Mouse (Mus musculus): ENCODE results near the gene Gm10772. TPM values are rescaled to one million over a fixed set of nuclear protein-coding genes. Genes with fewer than 3 reads are reported as not detected.
"Not testable (repeated sequence)": the region's sequence is repeated elsewhere in the genome, so short reads cannot be mapped to it uniquely, and the experiment has no call there.

The Gm10772 gene
- total RNA-seq (2012; rRNA removed) = not detected in 2 replicates
- not detected for polyA plus RNA-seq (2012; ENCODE audit: insufficient read depth in 1 of 2, insufficient read length in 2 of 2, low read depth in 1 of 2, low replicate concordance in 2 of 2, missing spikeins in 1 of 2)

GRCm38 (mm10) chr13:66227473-66227872 lies at the start of gene Gm10772:
TSS of gene Gm10772 (minus strand) at chr13:66227573.
- not testable (repeated sequence) for H3K9ac ChIP-seq (ENCODE audit: control insufficient read depth, low read depth, low read length, poor library complexity, severe bottlenecking); DNase-seq (ENCODE audit: low read depth, low spot score); H3K4me3 ChIP-seq (ENCODE audit: control insufficient read depth in 1 of 2, insufficient read depth in 1 of 2, low read depth in 2 of 2, low read length in 2 of 2); H3K79me2 ChIP-seq (ENCODE audit: control insufficient read depth, insufficient read depth, low read length, poor library complexity); H3K4me1 ChIP-seq (ENCODE audit: control insufficient read depth in 1 of 2, insufficient read depth in 2 of 2, low read length in 2 of 2); H3K27ac ChIP-seq (ENCODE audit: control insufficient read depth, low read depth, low read length); H3K36me3 ChIP-seq (ENCODE audit: control insufficient read depth in 1 of 2, insufficient read depth in 2 of 2, low read length in 2 of 2); H3K9me3 ChIP-seq (replicated peaks; ENCODE audit: insufficient read depth, low read length); H3K27me3 ChIP-seq (ENCODE audit: control insufficient read depth in 1 of 2, insufficient read depth in 2 of 2, low read length in 2 of 2)

GRCm38 (mm10) chr13:66263914-66264313 lies 36.5 kb upstream of the Gm10772 start:
- not testable (repeated sequence) for DNase-seq (ENCODE audit: low read depth, low spot score); H3K9ac ChIP-seq (ENCODE audit: control insufficient read depth, low read depth, low read length, poor library complexity, severe bottlenecking)

GRCm38 (mm10) chr13:66263141-66263540 lies 35.8 kb upstream of the Gm10772 start:
- H3K4me1 ChIP-seq (ENCODE audit: control insufficient read depth in 1 of 2, insufficient read depth in 2 of 2, low read length in 2 of 2); H3K79me2 ChIP-seq (ENCODE audit: control insufficient read depth, insufficient read depth, low read length, poor library complexity); H3K4me3 ChIP-seq (ENCODE audit: control insufficient read depth in 1 of 2, insufficient read depth in 1 of 2, low read depth in 2 of 2, low read length in 2 of 2); H3K36me3 ChIP-seq (ENCODE audit: control insufficient read depth in 1 of 2, insufficient read depth in 2 of 2, low read length in 2 of 2); H3K27me3 ChIP-seq (ENCODE audit: control insufficient read depth in 1 of 2, insufficient read depth in 2 of 2, low read length in 2 of 2); H3K27ac ChIP-seq (ENCODE audit: control insufficient read depth, low read depth, low read length); H3K9ac ChIP-seq (ENCODE audit: control insufficient read depth, low read depth, low read length, poor library complexity, severe bottlenecking); DNase-seq (ENCODE audit: low read depth, low spot score); H3K9me3 ChIP-seq (replicated peaks; ENCODE audit: insufficient read depth, low read length): not testable (repeated sequence)

More at GRCm38 (mm10) chr13:66263914-66264313, 36.5 kb upstream of the Gm10772 start:
- not testable (repeated sequence) for H3K9me3 ChIP-seq (replicated peaks; ENCODE audit: insufficient read depth, low read length); H3K4me1 ChIP-seq (ENCODE audit: control insufficient read depth in 1 of 2, insufficient read depth in 2 of 2, low read length in 2 of 2); H3K27ac ChIP-seq (ENCODE audit: control insufficient read depth, low read depth, low read length); H3K27me3 ChIP-seq (ENCODE audit: control insufficient read depth in 1 of 2, insufficient read depth in 2 of 2, low read length in 2 of 2); H3K79me2 ChIP-seq (ENCODE audit: control insufficient read depth, insufficient read depth, low read length, poor library complexity); H3K36me3 ChIP-seq (ENCODE audit: control insufficient read depth in 1 of 2, insufficient read depth in 2 of 2, low read length in 2 of 2); H3K4me3 ChIP-seq (ENCODE audit: control insufficient read depth in 1 of 2, insufficient read depth in 1 of 2, low read depth in 2 of 2, low read length in 2 of 2)

GRCm38 (mm10) chr13:66214349-66214748 lies 13.0 kb downstream of the Gm10772 start:
- H3K79me2 ChIP-seq (ENCODE audit: control insufficient read depth, insufficient read depth, low read length, poor library complexity) = no peaks in the 10 kb centered on the region
- H3K4me3 ChIP-seq (ENCODE audit: control insufficient read depth in 1 of 2, insufficient read depth in 1 of 2, low read depth in 2 of 2, low read length in 2 of 2) = no peak overlapping the region
- no peak overlapping the region for H3K27ac ChIP-seq (ENCODE audit: control insufficient read depth, low read depth, low read length)
- H3K9me3 ChIP-seq (replicated peaks; ENCODE audit: insufficient read depth, low read length) = no peaks in the 10 kb centered on the region
- no peak overlapping the region for H3K9ac ChIP-seq (ENCODE audit: control insufficient read depth, low read depth, low read length, poor library complexity, severe bottlenecking)
- H3K4me1 ChIP-seq (ENCODE audit: control insufficient read depth in 1 of 2, insufficient read depth in 2 of 2, low read length in 2 of 2) = no peaks in the 10 kb centered on the region
- H3K27me3 ChIP-seq (ENCODE audit: control insufficient read depth in 1 of 2, insufficient read depth in 2 of 2, low read length in 2 of 2) = no peaks in the 10 kb centered on the region
- DNase-seq (ENCODE audit: low read depth, low spot score) = no peak
- TF ChIP-seq NELFE (IDR thresholded peaks at IDR 0.05; ENCODE audit: low read depth, low read length) (no peak), USF2 (IDR thresholded peaks at IDR 0.05; ENCODE audit: borderline replicate concordance in 1 of 2, insufficient read depth in 1 of 2, low read depth in 1 of 2, low read length in 2 of 2) (no peak), MXI1 (IDR thresholded peaks at IDR 0.05; ENCODE audit: low read depth, low read length) (no peak), TAL1 (IDR thresholded peaks at IDR 0.05; ENCODE audit: low read length) (no peak), CHD1 (IDR thresholded peaks at IDR 0.05; ENCODE audit: low read depth, low read length) (no peak), MYB (IDR thresholded peaks at IDR 0.05; ENCODE audit: low read depth, low read length) (no peak), MAFK (IDR thresholded peaks at IDR 0.05; ENCODE audit: borderline replicate concordance, low read depth, low read length) (no peak)
- no peaks in the 10 kb centered on the region for H3K36me3 ChIP-seq (ENCODE audit: control insufficient read depth in 1 of 2, insufficient read depth in 2 of 2, low read length in 2 of 2)

GRCm38 (mm10) chr13:66213811-66214210 lies 13.6 kb downstream of the Gm10772 start:
- not testable (repeated sequence) for H3K27ac ChIP-seq (ENCODE audit: control insufficient read depth, low read depth, low read length); H3K36me3 ChIP-seq (ENCODE audit: control insufficient read depth in 1 of 2, insufficient read depth in 2 of 2, low read length in 2 of 2); H3K27me3 ChIP-seq (ENCODE audit: control insufficient read depth in 1 of 2, insufficient read depth in 2 of 2, low read length in 2 of 2); H3K4me1 ChIP-seq (ENCODE audit: control insufficient read depth in 1 of 2, insufficient read depth in 2 of 2, low read length in 2 of 2); H3K79me2 ChIP-seq (ENCODE audit: control insufficient read depth, insufficient read depth, low read length, poor library complexity); H3K9ac ChIP-seq (ENCODE audit: control insufficient read depth, low read depth, low read length, poor library complexity, severe bottlenecking); DNase-seq (ENCODE audit: low read depth, low spot score); H3K9me3 ChIP-seq (replicated peaks; ENCODE audit: insufficient read depth, low read length); H3K4me3 ChIP-seq (ENCODE audit: control insufficient read depth in 1 of 2, insufficient read depth in 1 of 2, low read depth in 2 of 2, low read length in 2 of 2)

GRCm38 (mm10) chr13:66179172-66179571 lies 48.2 kb downstream of the Gm10772 start:
- not testable (repeated sequence) for DNase-seq (ENCODE audit: low read depth, low spot score); H3K4me3 ChIP-seq (ENCODE audit: control insufficient read depth in 1 of 2, insufficient read depth in 1 of 2, low read depth in 2 of 2, low read length in 2 of 2); H3K9me3 ChIP-seq (replicated peaks; ENCODE audit: insufficient read depth, low read length); H3K9ac ChIP-seq (ENCODE audit: control insufficient read depth, low read depth, low read length, poor library complexity, severe bottlenecking); H3K36me3 ChIP-seq (ENCODE audit: control insufficient read depth in 1 of 2, insufficient read depth in 2 of 2, low read length in 2 of 2); H3K79me2 ChIP-seq (ENCODE audit: control insufficient read depth, insufficient read depth, low read length, poor library complexity); H3K27me3 ChIP-seq (ENCODE audit: control insufficient read depth in 1 of 2, insufficient read depth in 2 of 2, low read length in 2 of 2); H3K27ac ChIP-seq (ENCODE audit: control insufficient read depth, low read depth, low read length); H3K4me1 ChIP-seq (ENCODE audit: control insufficient read depth in 1 of 2, insufficient read depth in 2 of 2, low read length in 2 of 2)
